25 mouse cellular contexts compared by ENCODE assay signal in the genomic region with DNA sequence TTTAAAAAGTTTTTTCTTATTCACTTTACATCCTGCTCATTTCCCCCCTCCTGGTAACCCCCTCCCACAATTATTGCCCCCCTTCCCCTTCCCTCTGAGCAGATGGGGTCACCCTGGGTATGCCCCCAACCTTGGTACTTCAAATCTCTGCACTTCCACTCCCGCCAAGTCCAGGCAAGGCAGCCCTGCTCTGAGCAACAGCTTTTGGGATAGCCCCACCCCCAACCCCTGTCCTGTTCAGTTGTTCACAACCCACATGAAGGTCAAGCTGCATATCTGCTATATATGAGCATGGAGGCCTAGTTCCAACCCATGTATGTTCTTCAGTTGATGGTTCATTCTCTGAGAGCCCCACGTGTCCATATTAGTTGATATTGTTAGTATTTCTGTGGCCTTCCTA.
"Had no signal": no experiment of that assay in that cellular context is flagged by ENCODE, and none has a peak within 500 bp of the region (broad histone marks: within the 10 kb centered on the region; RNA-seq: fewer than 3 reads in every experiment).

No protein-coding gene starts in this region.

- H3K27me3 ChIP-seq: heart, embryonic 13.5 days; hindbrain, embryonic 12.5 days; intestine, embryonic 15.5 days; limb, embryonic 13.5 days; limb, embryonic 15.5 days; liver, embryonic 12.5 days had no signal

- H3K9me3 ChIP-seq: heart, embryonic 13.5 days; hindbrain, embryonic 10.5 days; hindbrain, embryonic 12.5 days; intestine, embryonic 15.5 days; limb, embryonic 13.5 days; limb, embryonic 15.5 days; liver, embryonic 12.5 days had no signal

- H3K9ac ChIP-seq: heart, embryonic 13.5 days; hindbrain, embryonic 12.5 days; hindbrain, embryonic 14.5 days; intestine, embryonic 15.5 days; limb, embryonic 13.5 days; limb, embryonic 15.5 days; liver, embryonic 12.5 days; liver, embryonic 14.5 days had no signal

- H3K27ac ChIP-seq: gastrocnemius, adult 2 months; heart, adult 2 months; heart, embryonic 13.5 days; hindbrain, embryonic 10.5 days; hindbrain, embryonic 12.5 days; hindbrain, embryonic 14.5 days; intestine, embryonic 15.5 days; layer of hippocampus, adult 2 months; limb, embryonic 13.5 days; limb, embryonic 15.5 days; liver, embryonic 12.5 days; liver, embryonic 14.5 days had no signal

- DNase-seq: gastrocnemius, adult 2 months; gastrocnemius, postnatal 10 days; gastrocnemius, postnatal 25 days; heart, adult 2 months; heart, postnatal 10 days; heart, postnatal 4 days; kidney, adult 18-20 months; kidney, adult 8-10 months; kidney, postnatal 10 days; kidney, postnatal 25 days; kidney, postnatal 4 days; left cerebral cortex, postnatal 4 days had no signal

- H3K36me3 ChIP-seq: hindbrain, embryonic 12.5 days; intestine, embryonic 15.5 days; liver, embryonic 12.5 days had no signal

- H3K4me2 ChIP-seq: heart, embryonic 13.5 days; hindbrain, embryonic 12.5 days; hindbrain, embryonic 14.5 days; intestine, embryonic 15.5 days; limb, embryonic 13.5 days; limb, embryonic 15.5 days; liver, embryonic 12.5 days had no signal

- H3K4me3 ChIP-seq: gastrocnemius, adult 2 months; heart, adult 2 months; heart, embryonic 13.5 days; hindbrain, embryonic 10.5 days; hindbrain, embryonic 12.5 days; intestine, embryonic 15.5 days; layer of hippocampus, adult 2 months; limb, embryonic 13.5 days; limb, embryonic 15.5 days; liver, embryonic 12.5 days had no signal

- ATAC-seq: hindbrain, embryonic 16.5 days; inflammation-experienced regulatory T-cells, adult 6 months; intestine, embryonic 15.5 days; intestine, postnatal 0 days; liver, embryonic 12.5 days had no signal
